Mouse (Mus musculus): Measurements from ENCODE around the gene Nhsl2. TPM values are rescaled to one million over a fixed set of nuclear protein-coding genes. Genes with fewer than 3 reads are reported as not detected.

The Nhsl2 gene
- polyA plus RNA-seq, 1 experiment from 2014 or later = 9.0 TPM

- Histone ChIP-seq H3K9ac (no peak overlapping the region), H3K36me3 (replicated peaks) (no peaks in the 10 kb centered on the region), H3K4me3 (replicated peaks) (no peak overlapping the region), H3K9me3 (no peaks in the 10 kb centered on the region), H3K4me1 (peaks cover 8% of the 10 kb centered on the region; the same call in 1 of the 2 replicates), H3K27ac (no peak overlapping the region), H3K27me3 (peaks cover 36% of the 10 kb centered on the region), H3K4me2 (no peak overlapping the region)
- WGBS = 60% methylated on average over 3 of the region's 3 CpGs
- ATAC-seq (ENCODE audit: low FRiP score) = no peak
These were observed 186.5 kb downstream of the Nhsl2 start for GRCm38 (mm10) chrX:102035671-102036070.

DNA sequence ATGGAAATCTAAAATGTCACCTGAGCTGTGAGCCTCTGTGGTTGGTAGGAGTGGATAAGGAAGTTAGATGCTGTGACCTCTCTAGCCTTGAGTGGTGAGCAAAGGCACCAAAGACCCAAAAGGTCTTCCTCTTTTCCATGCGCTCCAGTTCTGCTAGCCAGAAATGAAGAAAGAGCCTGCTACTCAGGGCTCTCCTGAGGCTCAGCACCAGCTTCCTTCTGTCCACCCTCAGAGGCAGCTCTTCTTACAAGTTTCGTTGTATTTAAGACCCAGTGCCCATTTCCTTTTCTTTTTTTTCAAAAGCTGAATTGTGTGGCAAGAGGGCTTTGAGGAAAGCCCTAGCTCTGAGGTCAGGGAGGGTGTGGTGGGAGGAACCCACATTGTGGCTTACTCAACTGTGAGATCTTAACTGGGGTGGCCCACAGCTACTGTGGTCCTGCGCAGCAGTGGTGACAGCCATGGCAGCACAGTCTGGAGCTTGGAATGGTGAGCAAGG lies 187.7 kb downstream of the Nhsl2 start:
- Histone ChIP-seq H3K27me3 (peaks cover 31% of the 10 kb centered on the region), H3K9me3 (no peaks in the 10 kb centered on the region)
- ATAC-seq (ENCODE audit: low FRiP score) = no peak

GRCm38 (mm10) chrX:102037506-102037905 lies 188.3 kb downstream of the Nhsl2 start:
- Histone ChIP-seq H3K9ac (no peak overlapping the region), H3K27me3 (peaks cover 36% of the 10 kb centered on the region), H3K4me3 (replicated peaks) (no peak overlapping the region), H3K9me3 (no peaks in the 10 kb centered on the region), H3K4me1 (peaks cover 1% of the 10 kb centered on the region; the same call in 1 of the 2 replicates), H3K36me3 (replicated peaks) (no peaks in the 10 kb centered on the region), H3K27ac (no peak overlapping the region), H3K4me2 (no peak overlapping the region)
- 65% methylated on average over 2 of the region's 2 CpGs for WGBS
- ATAC-seq (ENCODE audit: low FRiP score) = no peak

More for the DNA sequence above, 187.7 kb downstream of the Nhsl2 start:
- Histone ChIP-seq H3K4me1 (peaks cover 4% of the 10 kb centered on the region; the same call in 1 of the 2 replicates), H3K27ac (no peak overlapping the region), H3K36me3 (replicated peaks) (no peaks in the 10 kb centered on the region), H3K9ac (no peak overlapping the region), H3K4me2 (no peak overlapping the region), H3K4me3 (replicated peaks) (no peak overlapping the region)
- 68% methylated on average over 3 of the region's 3 CpGs for WGBS

- Histone ChIP-seq H3K9ac (no peak overlapping the region), H3K27me3 (peaks cover 45% of the 10 kb centered on the region), H3K9me3 (no peaks in the 10 kb centered on the region), H3K4me2 (no peak overlapping the region), H3K4me3 (replicated peaks) (no peak overlapping the region), H3K4me1 (no peaks in the 10 kb centered on the region), H3K36me3 (replicated peaks) (no peaks in the 10 kb centered on the region), H3K27ac (no peak overlapping the region)
- 56% methylated on average over 7 of the region's 7 CpGs for WGBS
- no peak for ATAC-seq (ENCODE audit: low FRiP score)
These were observed 192.4 kb downstream of the Nhsl2 start for GRCm38 (mm10) chrX:102041562-102041961.

DNA sequence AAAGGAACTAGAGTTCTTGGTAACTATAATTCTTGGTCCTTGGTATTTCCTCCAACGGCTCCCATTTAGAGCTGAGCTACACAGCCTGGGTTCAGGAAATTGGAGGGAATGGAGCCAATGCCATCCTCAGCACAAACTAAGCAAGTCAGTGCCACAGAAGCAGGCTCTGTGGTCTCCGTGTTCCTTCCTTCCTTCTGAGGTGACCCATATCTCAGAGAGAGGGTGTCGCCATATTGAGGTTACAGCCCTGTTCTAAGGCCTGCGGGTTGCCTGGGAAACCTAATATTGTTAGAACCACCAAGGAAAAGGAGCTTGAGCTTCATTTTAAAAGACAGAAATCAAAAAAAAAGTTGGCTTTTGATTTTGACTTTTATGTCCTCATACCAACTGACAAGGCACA lies 193.2 kb downstream of the Nhsl2 start:
- Histone ChIP-seq H3K4me2 (no peak overlapping the region), H3K27me3 (peaks cover 40% of the 10 kb centered on the region), H3K4me1 (no peaks in the 10 kb centered on the region), H3K36me3 (replicated peaks) (no peaks in the 10 kb centered on the region), H3K4me3 (replicated peaks) (no peak overlapping the region), H3K9ac (no peak overlapping the region), H3K9me3 (no peaks in the 10 kb centered on the region), H3K27ac (no peak overlapping the region)
- 89% methylated on average over 4 of the region's 4 CpGs for WGBS
- no peak for ATAC-seq (ENCODE audit: low FRiP score)

GRCm38 (mm10) chrX:102050552-102050951 lies 201.4 kb downstream of the Nhsl2 start:
- Histone ChIP-seq H3K9me3 (no peaks in the 10 kb centered on the region), H3K27ac (no peak overlapping the region), H3K4me3 (replicated peaks) (no peak overlapping the region), H3K36me3 (replicated peaks) (no peaks in the 10 kb centered on the region), H3K4me1 (no peaks in the 10 kb centered on the region), H3K27me3 (peaks cover 56% of the 10 kb centered on the region), H3K9ac (no peak overlapping the region), H3K4me2 (no peak overlapping the region)
- no peak for ATAC-seq (ENCODE audit: low FRiP score)
- WGBS = 84% methylated on average over 6 of the region's 6 CpGs

DNA sequence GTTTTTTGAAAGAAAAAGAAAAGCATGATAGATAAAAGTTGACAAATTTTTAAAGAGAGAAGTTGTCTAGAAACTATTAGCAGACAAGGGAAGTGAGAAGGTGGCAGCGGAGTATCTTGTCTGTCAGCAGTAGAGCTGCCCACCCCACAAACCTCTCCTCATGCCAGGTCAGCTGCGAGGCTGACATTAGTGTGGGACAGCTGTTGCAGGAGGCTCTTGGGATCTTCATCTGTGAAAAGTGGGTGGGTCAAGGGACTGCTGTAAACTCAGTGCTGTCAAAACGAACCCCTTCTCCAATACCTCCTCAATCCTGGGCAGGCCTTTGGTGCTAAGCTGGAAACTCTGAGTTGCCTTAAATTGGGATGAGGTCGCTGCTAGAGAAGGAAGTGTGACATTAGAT lies 202.0 kb downstream of the Nhsl2 start:
- WGBS = 79% methylated on average over 4 of the region's 4 CpGs
- ATAC-seq (ENCODE audit: low FRiP score) = no peak
- peaks cover 52% of the 10 kb centered on the region for H3K27me3 ChIP-seq
- no peaks in the 10 kb centered on the region for H3K36me3 ChIP-seq (replicated peaks)
- H3K9me3 ChIP-seq = no peaks in the 10 kb centered on the region
- H3K4me3 ChIP-seq (replicated peaks) = no peak overlapping the region
- H3K4me2 ChIP-seq = no peak overlapping the region
- no peaks in the 10 kb centered on the region for H3K4me1 ChIP-seq
- H3K9ac ChIP-seq = no peak overlapping the region
- no peak overlapping the region for H3K27ac ChIP-seq

GRCm38 (mm10) chrX:102053371-102053770 lies 204.2 kb downstream of the Nhsl2 start:
- WGBS = 77% methylated on average over 2 of the region's 2 CpGs
- H3K4me3 ChIP-seq (replicated peaks) = no peak overlapping the region
- H3K4me2 ChIP-seq = no peak overlapping the region
- no peaks in the 10 kb centered on the region for H3K36me3 ChIP-seq (replicated peaks)
- peaks cover 45% of the 10 kb centered on the region for H3K27me3 ChIP-seq
- no peak overlapping the region for H3K27ac ChIP-seq
- H3K9ac ChIP-seq = no peak overlapping the region
- H3K4me1 ChIP-seq = no peaks in the 10 kb centered on the region
- H3K9me3 ChIP-seq = no peaks in the 10 kb centered on the region
- ATAC-seq (ENCODE audit: low FRiP score) = no peak

GRCm38 (mm10) chrX:102054009-102054408 lies 204.8 kb downstream of the Nhsl2 start:
- no peaks in the 10 kb centered on the region for H3K9me3 ChIP-seq
- peaks cover 39% of the 10 kb centered on the region for H3K27me3 ChIP-seq
- no peak overlapping the region for H3K9ac ChIP-seq

DNA sequence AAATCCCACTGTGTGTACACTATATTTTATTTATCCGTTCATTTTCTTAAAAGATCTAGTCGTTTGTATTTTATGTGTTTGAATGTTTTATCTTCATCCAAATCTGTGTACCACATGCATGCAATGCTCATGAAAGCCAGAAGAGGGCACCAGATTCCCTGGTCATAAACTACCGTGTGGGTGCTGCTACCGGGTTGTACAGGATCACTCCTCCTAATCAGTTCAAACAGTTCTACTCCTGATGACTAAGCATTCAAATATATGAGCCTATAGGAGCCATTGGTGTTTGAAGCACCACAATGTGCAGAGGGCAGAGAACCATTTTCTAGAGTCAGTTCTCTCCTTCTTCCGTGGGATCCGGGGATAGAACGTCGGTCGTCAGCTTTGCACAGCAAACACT lies 210.3 kb downstream of the Nhsl2 start:
- Histone ChIP-seq H3K4me3 (replicated peaks) (no peak overlapping the region), H3K27ac (no peak overlapping the region), H3K4me1 (peaks cover 9% of the 10 kb centered on the region), H3K9ac (no peak overlapping the region), H3K9me3 (no peaks in the 10 kb centered on the region), H3K36me3 (replicated peaks) (no peaks in the 10 kb centered on the region), H3K27me3 (peaks cover 25% of the 10 kb centered on the region), H3K4me2 (no peak overlapping the region)
- no peak for ATAC-seq (ENCODE audit: low FRiP score)
- WGBS = 63% methylated on average over 9 of the region's 9 CpGs

More at GRCm38 (mm10) chrX:102054009-102054408, 204.8 kb downstream of the Nhsl2 start:
- no peaks in the 10 kb centered on the region for H3K36me3 ChIP-seq (replicated peaks)
- no peak overlapping the region for H3K27ac ChIP-seq
- ATAC-seq (ENCODE audit: low FRiP score) = no peak
- no peaks in the 10 kb centered on the region for H3K4me1 ChIP-seq
- 84% methylated on average over 4 of the region's 4 CpGs for WGBS
- H3K4me2 ChIP-seq = no peak overlapping the region
- H3K4me3 ChIP-seq (replicated peaks) = no peak overlapping the region

DNA sequence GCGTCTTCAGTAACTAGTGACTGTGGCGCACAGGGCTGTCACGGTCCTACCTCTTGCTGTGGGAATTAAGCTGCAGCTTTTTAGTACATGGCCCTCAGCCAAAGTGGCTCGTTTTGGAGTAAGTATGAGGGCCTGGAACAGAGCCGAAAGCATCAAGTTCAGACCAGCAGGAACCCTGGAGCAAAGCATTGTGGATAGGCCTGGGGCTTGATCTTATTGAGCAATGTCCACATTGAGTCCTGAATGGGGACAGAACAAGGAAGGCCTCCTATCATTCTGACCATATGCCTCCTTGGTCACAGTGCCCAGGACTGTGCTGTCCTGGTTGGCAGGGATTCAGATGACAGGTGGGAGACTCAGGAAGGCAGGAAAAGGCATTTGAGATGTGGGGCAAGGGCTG lies 211.1 kb downstream of the Nhsl2 start:
- Histone ChIP-seq H3K9ac (no peak overlapping the region), H3K4me1 (peaks cover 11% of the 10 kb centered on the region), H3K27ac (no peak overlapping the region), H3K4me3 (replicated peaks) (no peak overlapping the region), H3K4me2 (no peak overlapping the region), H3K36me3 (replicated peaks) (no peaks in the 10 kb centered on the region), H3K9me3 (no peaks in the 10 kb centered on the region), H3K27me3 (peaks cover 27% of the 10 kb centered on the region)
- WGBS = 69% methylated on average over 5 of the region's 5 CpGs
- ATAC-seq (ENCODE audit: low FRiP score) = no peak

DNA sequence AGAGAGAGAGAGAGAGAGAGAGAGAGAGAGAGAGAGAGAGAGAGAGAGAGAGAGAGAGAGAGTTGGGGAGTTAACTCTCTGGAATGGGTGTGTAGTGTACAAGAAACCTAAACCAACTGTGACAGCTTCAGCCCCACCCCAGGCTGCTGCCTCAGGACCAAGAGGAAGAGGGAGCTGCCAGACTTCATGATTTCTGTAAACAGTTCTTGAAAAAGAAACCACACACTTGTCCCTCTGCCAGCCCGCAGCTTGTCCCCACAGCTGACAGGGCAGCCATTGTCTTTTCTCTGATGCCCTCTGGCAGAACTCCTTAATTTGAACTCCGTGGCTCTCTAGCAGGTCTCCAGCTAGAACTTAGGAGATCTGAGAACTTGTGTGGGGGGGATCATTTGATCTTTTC lies 211.7 kb downstream of the Nhsl2 start:
- ATAC-seq (ENCODE audit: low FRiP score) = no peak
- Histone ChIP-seq H3K9ac (no peak overlapping the region), H3K27me3 (peaks cover 27% of the 10 kb centered on the region), H3K4me1 (peaks cover 15% of the 10 kb centered on the region), H3K27ac (no peak overlapping the region), H3K4me2 (no peak overlapping the region), H3K9me3 (no peaks in the 10 kb centered on the region), H3K4me3 (replicated peaks) (no peak overlapping the region), H3K36me3 (replicated peaks) (no peaks in the 10 kb centered on the region)
- 21% methylated on average over 2 of the region's 2 CpGs for WGBS

GRCm38 (mm10) chrX:102064062-102064461 lies 214.9 kb downstream of the Nhsl2 start:
- Histone ChIP-seq H3K9ac (no peak overlapping the region), H3K4me1 (peaks cover 41% of the 10 kb centered on the region), H3K36me3 (replicated peaks) (no peaks in the 10 kb centered on the region), H3K27ac (no peak overlapping the region), H3K4me3 (replicated peaks) (no peak overlapping the region), H3K9me3 (no peaks in the 10 kb centered on the region), H3K27me3 (peaks cover 33% of the 10 kb centered on the region), H3K4me2 (no peak overlapping the region)
- 50% methylated on average over 3 of the region's 3 CpGs for WGBS
- no peak; the same call in 1 of the 2 replicates for ATAC-seq (ENCODE audit: low FRiP score)

All from forebrain, embryonic 12.5 days (tissue).